Mouse (Mus musculus) embryonic fibroblast, embryonic 13.5 days (primary cell): ENCODE data around the gene Cyp2t4.

Experiments
- CTCF ChIP-seq: IDR thresholded peaks from 2 replicates; pipeline ENCODE4 v1.5.1; 2011; ENCODE audit warnings: mild to moderate bottlenecking, control low read depth, low read length, moderate library complexity, borderline replicate concordance; ENCODE audit not compliant: insufficient read depth
- POLR2A ChIP-seq: IDR thresholded peaks from 2 replicates; pipeline ENCODE4 v1.6.1; 2011; ENCODE audit warnings: low read depth, mild to moderate bottlenecking, control low read depth, low read length, moderate library complexity

- TF ChIP-seq CTCF = no peak
- TF ChIP-seq POLR2A = no peak
These were observed 14.1 kb downstream of the Cyp2t4 start for GRCm38 (mm10) chr7:27167475-27168094.
